Mouse (Mus musculus) kidney, embryonic 16.5 days (tissue): Measurements from ENCODE around the gene AC109138.7. TPM values are rescaled to one million over a fixed set of nuclear protein-coding genes. Genes with fewer than 3 reads are reported as not detected.

Experiments
- ATAC-seq: fragments of 200-750 bp; cut with Nextera tagmentation; 2 replicates; pipeline ENCODE4 v1.8.0; 2017; ENCODE audit warnings: moderate TSS enrichment; ENCODE audit not compliant: low FRiP score, low TSS enrichment
- H3K27ac ChIP-seq: fragments of 300-500 bp; sonication (generic); 2 replicates; pipeline ENCODE4 v1.5.1; 2014; ENCODE audit warnings: low read length
- H3K27me3 ChIP-seq: fragments of 300-500 bp; sonication (generic); 2 replicates; pipeline ENCODE4 v1.6.1; 2014; ENCODE audit warnings: low read length, control low read depth, mixed read lengths; ENCODE audit not compliant: insufficient read depth
- H3K36me3 ChIP-seq: fragments of 300-500 bp; sonication (generic); 2 replicates; pipeline ENCODE4 v1.6.1; 2014; ENCODE audit warnings: low read length, control low read depth, mixed read lengths; ENCODE audit not compliant: insufficient read depth
- H3K4me1 ChIP-seq: fragments of 300-500 bp; sonication (generic); 2 replicates; pipeline ENCODE4 v1.6.1; 2014; ENCODE audit warnings: low read length, control low read depth, mixed read lengths; ENCODE audit not compliant: insufficient read depth
- H3K4me2 ChIP-seq: fragments of 300-500 bp; sonication (generic); replicated peaks from 2 replicates; pipeline ENCODE4 v1.6.1; 2014; ENCODE audit warnings: low read depth, low read length
- H3K4me3 ChIP-seq: fragments of 300-500 bp; sonication (generic); 2 replicates; pipeline ENCODE4 v1.5.1; 2014; ENCODE audit warnings: mild to moderate bottlenecking, low read length
- H3K9ac ChIP-seq: fragments of 300-500 bp; sonication (generic); replicated peaks from 2 replicates; pipeline ENCODE4 v1.6.1; 2014; ENCODE audit warnings: low read length
- H3K9me3 ChIP-seq: fragments of 300-500 bp; sonication (generic); 2 replicates; pipeline ENCODE4 v1.6.1; 2016; ENCODE audit warnings: low read length, control low read depth
- WGBS: fragments of 180-500 bp; shearing (Covaris S2); extraction: QIAGEN DNeasy Blood & Tissue Kit; methylation state at CpG from one replicate; pipeline ENCODE4 v1.1.7; 2014; 5-methylcytosine and 5-hydroxymethylcytosine counted together
- polyA plus RNA-seq: library from polyadenylated mRNA; unstranded; fragments of >200 nt; fragmentation: Nextera tagmentation; extraction: Ambion mirVana; gene quantifications from 2 replicates; pipeline ENCODE4 v1.2.1, GENCODE M21; 2015

AC109138.7 gene
- polyA plus RNA-seq, 1 experiment from 2014 or later, result not detected

DNA sequence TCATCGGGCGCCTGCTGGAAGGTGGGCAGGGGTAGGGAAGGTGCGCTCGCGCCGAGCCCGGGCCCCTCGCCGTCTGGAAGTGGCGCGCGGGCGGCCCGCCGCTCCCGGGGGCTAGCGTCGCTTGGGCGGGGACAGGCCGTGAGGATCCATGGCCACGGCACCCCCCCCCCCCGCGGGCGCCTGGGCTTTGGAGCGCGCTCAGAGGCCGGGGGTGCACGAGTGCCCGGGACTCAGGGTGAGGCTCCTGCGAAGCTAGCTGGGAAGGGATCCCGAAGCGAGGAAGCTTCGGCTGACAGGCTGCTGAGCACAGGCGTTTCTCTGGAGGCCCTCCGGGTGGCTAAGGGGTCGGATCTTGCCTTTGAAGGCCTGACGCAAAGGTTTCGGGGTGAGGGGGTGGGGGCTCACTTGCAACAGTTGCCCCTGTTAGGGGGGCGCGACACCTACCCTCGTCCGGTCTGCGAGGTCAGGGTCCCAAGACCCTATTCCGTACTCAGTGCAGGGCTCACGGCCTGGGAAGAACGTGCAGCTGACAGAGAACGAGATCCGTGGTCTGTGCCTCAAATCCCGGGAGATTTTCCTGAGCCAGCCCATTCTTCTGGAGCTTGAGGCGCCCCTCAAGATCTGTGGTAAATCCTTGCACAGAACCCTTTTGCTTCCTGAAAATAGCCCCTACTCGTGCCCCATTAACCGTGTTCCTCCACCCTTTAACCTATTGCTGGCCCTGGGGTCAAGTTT lies 21.7 kb upstream of the AC109138.7 start:
- WGBS, result under 1% methylated on average over 51 of the region's 52 CpGs
- 0 out of 2 replicates have a peak, but pooled peaks have one; percentile 1 for ATAC-seq
- peaks cover 54% of the 10 kb centered on the region for H3K4me1 ChIP-seq

DNA sequence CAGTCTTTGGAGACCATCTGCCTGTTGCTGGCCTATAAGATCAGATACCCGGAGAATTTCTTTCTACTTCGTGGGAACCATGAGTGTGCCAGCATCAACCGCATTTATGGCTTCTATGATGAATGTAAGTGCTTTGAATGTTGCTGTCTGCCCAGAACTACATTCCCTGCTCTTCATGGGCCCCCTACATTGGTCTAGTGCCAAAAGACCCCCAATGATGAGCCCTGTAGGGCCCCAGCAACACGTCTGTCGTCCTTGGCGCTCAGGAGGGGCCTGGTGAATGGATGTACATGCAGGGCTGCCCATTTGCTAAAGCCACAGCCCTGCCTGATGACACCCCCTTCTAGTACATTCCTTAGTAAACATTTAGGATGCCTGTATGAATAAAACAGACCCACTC lies 21.0 kb upstream of the AC109138.7 start:
- no peak for ATAC-seq
- peak overlapping the region; percentile 83 for H3K4me3 ChIP-seq
- peaks cover 56% of the 10 kb centered on the region for H3K4me1 ChIP-seq
- no peaks in the 10 kb centered on the region for H3K9me3 ChIP-seq
- H3K27me3 ChIP-seq, result no peaks in the 10 kb centered on the region
- peak overlapping the region; percentile 96 for H3K9ac ChIP-seq
- 51% methylated on average over 6 of the region's 6 CpGs for WGBS
- peaks cover 43% of the 10 kb centered on the region for H3K36me3 ChIP-seq
- no peak overlapping the region; the same call in 1 of the 2 replicates for H3K27ac ChIP-seq
- H3K4me2 ChIP-seq, result peak overlapping the region; percentile 91

More for the DNA sequence above, 21.7 kb upstream of the AC109138.7 start:
- H3K9ac ChIP-seq, result peak overlapping the region; percentile 96
- peak overlapping the region; percentile 91 for H3K4me2 ChIP-seq
- H3K27ac ChIP-seq, result peak overlapping the region; percentile 97
- no peaks in the 10 kb centered on the region for H3K9me3 ChIP-seq
- no peaks in the 10 kb centered on the region for H3K27me3 ChIP-seq
- peaks cover 40% of the 10 kb centered on the region for H3K36me3 ChIP-seq
- H3K4me3 ChIP-seq, result peak overlapping the region; percentile 83

DNA sequence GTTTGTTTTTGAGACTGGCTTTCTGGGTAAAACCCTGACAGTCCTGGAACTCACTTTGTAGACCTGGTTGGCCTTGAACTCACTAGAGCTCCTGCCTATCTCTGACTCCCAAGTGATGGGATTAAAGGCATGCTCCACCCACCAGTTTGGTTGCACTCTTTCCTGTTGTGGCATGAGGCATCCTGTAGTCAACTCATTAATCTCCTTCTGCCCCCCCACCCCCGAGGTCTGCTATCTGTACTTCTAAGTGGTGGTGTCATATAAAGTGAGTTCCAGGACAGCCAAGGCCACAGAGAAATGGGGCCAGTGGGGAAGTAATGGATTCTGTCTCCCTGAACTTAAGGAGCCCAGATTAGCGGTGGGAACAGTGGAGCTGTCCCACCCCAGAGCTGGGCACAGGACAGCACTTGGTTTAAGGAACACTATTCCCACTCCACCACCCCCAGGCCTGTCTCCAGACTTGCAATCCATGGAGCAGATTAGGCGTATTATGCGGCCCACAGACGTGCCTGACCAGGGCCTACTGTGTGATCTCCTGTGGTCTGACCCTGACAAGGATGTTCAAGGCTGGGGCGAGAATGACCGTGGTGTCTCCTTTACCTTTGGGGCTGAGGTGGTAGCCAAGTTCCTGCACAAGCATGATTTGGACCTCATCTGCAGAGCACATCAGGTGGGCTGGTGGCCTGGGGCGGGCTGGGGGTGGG lies 20.0 kb upstream of the AC109138.7 start:
- Histone ChIP-seq H3K27me3 (no peaks in the 10 kb centered on the region), H3K27ac (no peak overlapping the region), H3K4me3 (no peak overlapping the region), H3K4me1 (peaks cover 56% of the 10 kb centered on the region), H3K9ac (peak overlapping the region; percentile 15; the same call in 1 of the 2 replicates), H3K9me3 (no peaks in the 10 kb centered on the region), H3K4me2 (no peak overlapping the region), H3K36me3 (peaks cover 43% of the 10 kb centered on the region)
- 85% methylated on average over 8 of the region's 8 CpGs for WGBS
- no peak for ATAC-seq

DNA sequence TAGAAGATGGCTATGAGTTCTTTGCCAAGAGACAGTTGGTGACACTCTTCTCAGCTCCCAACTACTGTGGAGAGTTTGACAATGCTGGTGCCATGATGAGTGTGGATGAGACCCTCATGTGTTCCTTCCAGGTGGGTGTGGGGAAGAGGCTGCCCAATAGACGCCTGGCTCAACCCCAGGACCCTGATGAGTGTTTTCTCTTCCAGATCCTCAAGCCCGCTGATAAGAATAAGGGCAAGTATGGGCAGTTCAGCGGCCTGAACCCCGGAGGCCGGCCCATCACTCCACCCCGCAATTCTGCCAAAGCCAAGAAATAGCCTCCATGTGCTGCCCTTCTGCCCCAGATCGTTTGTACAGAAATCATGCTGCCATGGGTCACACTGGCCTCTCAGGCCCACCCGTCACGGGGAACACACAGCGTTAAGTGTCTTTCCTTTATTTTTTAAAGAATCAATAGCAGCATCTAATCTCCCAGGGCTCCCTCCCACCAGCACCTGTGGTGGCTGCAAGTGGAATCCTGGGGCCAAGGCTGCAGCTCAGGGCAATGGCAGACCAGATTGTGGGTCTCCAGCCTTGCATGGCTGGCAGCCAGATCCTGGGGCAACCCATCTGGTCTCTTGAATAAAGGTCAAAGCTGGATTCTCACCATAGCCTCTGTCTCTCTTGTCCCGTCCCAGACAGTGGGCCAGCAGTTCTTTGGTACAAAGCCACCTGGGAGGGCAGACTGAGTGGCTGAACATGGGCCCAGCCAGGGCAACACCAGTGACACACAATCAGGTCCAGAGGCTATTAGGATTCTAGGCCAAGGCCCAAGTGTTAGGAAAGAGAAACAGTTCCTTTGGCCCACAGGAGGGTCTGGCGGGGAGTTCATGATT lies 19.1 kb upstream of the AC109138.7 start:
- Histone ChIP-seq H3K4me2 (no peak overlapping the region), H3K9me3 (no peaks in the 10 kb centered on the region), H3K9ac (no peak overlapping the region; the same call in 1 of the 2 replicates), H3K27me3 (no peaks in the 10 kb centered on the region), H3K36me3 (peaks cover 45% of the 10 kb centered on the region), H3K27ac (no peak overlapping the region), H3K4me1 (peaks cover 57% of the 10 kb centered on the region), H3K4me3 (no peak overlapping the region)
- no peak for ATAC-seq
- 70% methylated on average over 12 of the region's 12 CpGs for WGBS

DNA sequence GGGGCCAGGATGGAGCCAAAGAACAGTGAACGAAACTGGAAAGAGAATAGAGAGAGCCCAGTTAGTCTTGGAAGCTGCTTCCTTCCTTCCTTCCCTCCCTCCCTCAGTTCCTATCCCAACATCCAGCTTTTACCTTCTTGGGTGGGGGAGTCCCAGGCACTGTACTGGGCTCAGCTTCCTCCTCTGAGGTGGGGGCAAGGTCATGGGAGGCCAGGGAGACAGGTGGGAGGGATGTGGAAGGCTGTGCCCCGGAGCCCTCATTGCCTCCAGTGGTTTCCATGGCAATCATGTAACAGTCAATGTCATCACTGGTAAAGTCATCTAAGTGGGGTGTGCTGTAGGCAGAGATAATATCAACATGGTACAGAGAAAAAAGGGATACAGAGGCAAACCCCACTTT lies 18.1 kb upstream of the AC109138.7 start:
- Histone ChIP-seq H3K4me3 (no peak overlapping the region), H3K36me3 (peaks cover 47% of the 10 kb centered on the region), H3K4me2 (no peak overlapping the region), H3K9me3 (no peaks in the 10 kb centered on the region), H3K27ac (peak overlapping the region; percentile 23; the same call in 1 of the 2 replicates), H3K27me3 (no peaks in the 10 kb centered on the region), H3K9ac (no peak overlapping the region), H3K4me1 (peaks cover 59% of the 10 kb centered on the region)
- no peak for ATAC-seq
- WGBS, result 26% methylated on average over 2 of the region's 2 CpGs

DNA sequence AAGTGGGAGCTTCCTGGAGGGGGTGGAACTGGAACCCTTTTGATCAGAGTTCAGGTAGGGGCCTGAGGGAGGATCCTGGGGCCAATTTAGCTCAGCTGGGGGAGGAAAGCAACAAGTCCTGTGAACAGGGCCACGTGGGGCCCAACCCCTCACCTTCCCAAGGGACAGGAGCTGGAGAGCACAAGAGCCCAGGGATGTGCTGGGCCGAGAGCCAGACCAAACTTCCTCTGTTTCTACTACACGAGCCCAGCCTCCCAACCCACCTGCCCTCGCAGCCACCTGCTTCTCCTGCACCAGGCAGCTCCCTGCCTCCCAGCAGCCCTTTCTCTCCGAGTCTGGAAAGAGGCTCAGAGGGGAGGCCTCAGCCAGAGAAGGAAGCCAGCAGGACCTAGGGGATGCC lies 17.6 kb upstream of the AC109138.7 start:
- no peak for ATAC-seq
- no peak overlapping the region for H3K4me3 ChIP-seq
- peak overlapping the region; percentile 36 for H3K9ac ChIP-seq
- no peaks in the 10 kb centered on the region for H3K27me3 ChIP-seq
- 5% methylated on average over 5 of the region's 5 CpGs for WGBS
- H3K9me3 ChIP-seq, result no peaks in the 10 kb centered on the region
- peaks cover 47% of the 10 kb centered on the region for H3K36me3 ChIP-seq
- H3K4me2 ChIP-seq, result no peak overlapping the region
- peaks cover 54% of the 10 kb centered on the region for H3K4me1 ChIP-seq
- H3K27ac ChIP-seq, result peak overlapping the region; percentile 23; the same call in 1 of the 2 replicates

DNA sequence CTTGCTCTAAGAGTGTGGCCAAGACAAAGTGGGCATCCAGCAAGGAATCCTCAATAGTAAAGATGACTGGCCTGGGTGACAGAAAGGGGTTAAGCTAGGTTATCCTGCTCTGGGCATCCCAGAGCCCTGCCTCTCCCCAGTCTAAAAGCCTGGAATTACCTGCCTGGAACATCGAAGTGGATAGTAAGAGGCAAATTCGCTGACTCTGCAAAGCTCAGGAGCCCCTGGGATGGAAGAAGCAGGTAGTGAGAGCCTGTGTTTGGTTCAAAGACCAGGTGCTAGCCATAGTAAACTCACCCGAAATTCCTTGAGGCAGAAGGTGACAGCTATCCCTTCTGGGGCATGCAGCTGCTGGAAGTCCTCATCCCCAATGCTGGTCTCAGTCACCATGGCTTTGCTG lies 17.0 kb upstream of the AC109138.7 start:
- peaks cover 59% of the 10 kb centered on the region for H3K4me1 ChIP-seq
- no peaks in the 10 kb centered on the region for H3K9me3 ChIP-seq
- no peak overlapping the region for H3K9ac ChIP-seq
- peaks cover 47% of the 10 kb centered on the region for H3K36me3 ChIP-seq
- WGBS, result 74% methylated on average over 3 of the region's 3 CpGs
- no peak overlapping the region for H3K4me2 ChIP-seq
- H3K27me3 ChIP-seq, result no peaks in the 10 kb centered on the region
- no peak for ATAC-seq
- peak overlapping the region; percentile 23; the same call in 1 of the 2 replicates for H3K27ac ChIP-seq
- H3K4me3 ChIP-seq, result no peak overlapping the region

DNA sequence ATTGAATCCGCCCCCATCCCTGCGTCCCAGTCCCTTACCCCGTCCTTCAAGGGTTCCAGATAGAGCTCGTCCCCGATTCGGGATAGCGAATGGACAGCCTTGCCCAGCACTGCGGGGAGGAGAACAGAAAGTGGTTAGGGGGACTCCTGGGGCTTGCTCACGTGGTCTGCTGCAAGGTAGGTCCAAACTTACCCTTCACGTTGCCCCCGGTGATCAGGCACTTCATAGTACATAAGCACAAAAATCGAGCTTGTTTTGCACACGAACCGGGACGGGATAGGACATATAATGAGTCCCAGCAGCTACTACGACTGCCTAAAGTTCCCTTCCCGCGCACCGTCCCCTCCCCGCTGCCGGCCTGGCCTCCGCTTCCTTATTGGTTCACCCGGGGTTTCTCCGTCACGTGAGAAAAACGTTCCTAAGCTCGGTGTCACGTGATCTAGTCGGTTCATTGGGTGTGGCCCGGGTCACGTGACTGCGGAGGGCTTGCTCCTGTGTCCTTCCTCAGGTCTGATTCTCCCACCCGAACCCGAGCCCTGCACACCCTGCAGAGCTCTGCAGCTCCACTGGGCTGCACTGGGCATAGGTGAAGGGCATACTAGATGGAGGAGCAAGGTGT lies 12.8 kb upstream of the AC109138.7 start, which contains the start of gene Rad9a:
TSS of gene Rad9a (minus strand) at position 372 of the 619 bp plus-strand sequence.
- H3K4me1 ChIP-seq, result peaks cover 34% of the 10 kb centered on the region
- peak within 1 kb of the TSS; percentile 71 for H3K9ac ChIP-seq
- H3K4me3 ChIP-seq, result peak within 1 kb of the TSS; percentile 56
- H3K4me2 ChIP-seq, result peak within 1 kb of the TSS; percentile 96
- peak within 1 kb of the TSS; percentile 59; the same call in 1 of the 2 replicates for H3K27ac ChIP-seq
- under 1% methylated on average over 34 of the region's 34 CpGs for WGBS
- peaks cover 3% of the 10 kb centered on the region; the same call in 1 of the 2 replicates for H3K27me3 ChIP-seq
- ATAC-seq, result peak; percentile 89
- no peaks in the 10 kb centered on the region for H3K9me3 ChIP-seq
- H3K36me3 ChIP-seq, result peaks cover 17% of the 10 kb centered on the region

DNA sequence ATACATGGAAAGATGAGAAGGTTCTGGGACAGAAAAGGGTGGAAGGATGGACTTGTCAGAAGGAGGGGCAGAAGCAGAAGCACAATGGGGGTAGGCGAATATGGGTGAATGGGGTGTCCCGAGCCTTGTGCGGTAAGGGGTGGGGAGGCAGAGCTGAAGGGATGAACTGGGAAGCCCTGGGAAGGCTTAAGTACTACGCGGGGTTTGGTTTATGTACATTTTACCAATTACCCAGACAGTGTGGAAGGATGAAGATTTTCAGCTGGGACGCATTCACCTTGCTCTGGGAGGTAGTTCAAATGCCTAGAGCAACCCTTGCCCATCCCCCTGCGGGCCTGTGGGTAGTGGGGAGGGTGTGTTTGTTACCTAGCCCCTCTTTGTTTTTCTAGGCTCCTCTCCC lies 12.0 kb upstream of the AC109138.7 start:
- 22% methylated on average over 7 of the region's 7 CpGs for WGBS
- H3K27me3 ChIP-seq, result peaks cover 3% of the 10 kb centered on the region; the same call in 1 of the 2 replicates
- H3K36me3 ChIP-seq, result peaks cover 10% of the 10 kb centered on the region
- H3K4me3 ChIP-seq, result peak overlapping the region; percentile 56
- peaks cover 27% of the 10 kb centered on the region for H3K4me1 ChIP-seq
- H3K27ac ChIP-seq, result no peak overlapping the region
- H3K9me3 ChIP-seq, result no peaks in the 10 kb centered on the region
- peak overlapping the region; percentile 96 for H3K4me2 ChIP-seq
- ATAC-seq, result 0 out of 2 replicates have a peak, but pooled peaks have one; percentile 2
- peak overlapping the region; percentile 71 for H3K9ac ChIP-seq
